Mouse (Mus musculus): Measurements from ENCODE around the gene Aldh2.

Gene Aldh2

DNA sequence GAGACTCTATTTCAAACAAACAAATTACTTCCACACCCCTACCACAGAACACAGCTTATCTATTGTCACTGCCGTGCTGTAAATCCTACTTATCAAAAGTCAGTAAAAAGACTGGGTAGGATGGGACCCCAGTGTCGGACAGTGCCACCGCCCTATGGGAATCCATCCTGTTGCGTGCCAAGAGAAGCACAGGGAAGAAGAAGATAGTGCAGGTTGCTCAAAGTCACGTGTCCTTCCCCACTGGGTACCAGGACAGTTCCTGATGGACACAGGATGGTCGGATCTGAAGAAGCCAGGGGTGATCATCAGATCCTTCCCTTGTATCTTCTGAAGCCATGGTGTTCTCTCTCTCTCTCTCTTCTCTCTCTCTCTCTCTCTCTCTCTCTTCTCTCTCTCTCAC, 2.1 kb upstream of the Aldh2 start:
- no peak for DNase-seq (ENCODE audit: low read depth)

- DNase-seq (ENCODE audit: low read depth): no peak
Observed at GRCm38 (mm10) chr5:121594714-121595313, 1.2 kb upstream of the Aldh2 start.

- DNase-seq (ENCODE audit: low read depth): no peak
Observed at GRCm38 (mm10) chr5:121592816-121593407, 712 bp downstream of the Aldh2 start.

- DNase-seq (ENCODE audit: low read depth): no peak
Observed at GRCm38 (mm10) chr5:121592064-121592815, 1.4 kb downstream of the Aldh2 start.

DNA sequence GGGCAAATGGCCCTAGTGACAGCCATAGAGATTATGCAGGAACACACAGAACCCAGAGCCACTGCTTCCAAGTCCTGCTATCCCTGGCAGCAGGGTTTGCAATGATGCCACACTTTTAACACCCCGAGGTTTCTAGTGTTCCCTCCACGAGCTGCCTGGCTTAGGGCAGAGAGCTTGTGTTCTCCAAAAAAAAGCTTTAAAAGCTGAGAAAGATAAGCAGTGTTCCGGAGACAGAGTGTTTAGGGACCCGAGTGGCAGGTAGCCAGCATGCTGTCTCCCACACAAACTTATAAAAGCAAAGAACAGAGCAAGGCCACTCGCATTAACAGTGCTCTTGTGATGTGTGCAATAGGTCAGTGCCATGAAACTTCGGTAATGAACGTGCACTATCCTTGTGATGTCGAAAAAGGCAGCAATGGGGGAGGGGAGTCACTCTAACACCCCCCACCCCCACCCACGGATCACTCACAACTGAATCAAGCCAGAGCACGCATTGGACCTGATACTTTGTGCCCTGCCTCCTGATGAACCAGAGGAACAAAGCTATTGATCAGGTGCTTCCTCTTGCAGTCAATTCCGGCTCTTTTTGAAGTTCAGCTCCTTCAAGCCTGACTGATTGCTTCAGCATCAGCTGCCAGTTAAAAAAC, 2.1 kb downstream of the Aldh2 start:
- DNase-seq (ENCODE audit: low read depth): no peak

GRCm38 (mm10) chr5:121589928-121590327, 3.7 kb downstream of the Aldh2 start:
- no peak for DNase-seq (ENCODE audit: low read depth)

DNA sequence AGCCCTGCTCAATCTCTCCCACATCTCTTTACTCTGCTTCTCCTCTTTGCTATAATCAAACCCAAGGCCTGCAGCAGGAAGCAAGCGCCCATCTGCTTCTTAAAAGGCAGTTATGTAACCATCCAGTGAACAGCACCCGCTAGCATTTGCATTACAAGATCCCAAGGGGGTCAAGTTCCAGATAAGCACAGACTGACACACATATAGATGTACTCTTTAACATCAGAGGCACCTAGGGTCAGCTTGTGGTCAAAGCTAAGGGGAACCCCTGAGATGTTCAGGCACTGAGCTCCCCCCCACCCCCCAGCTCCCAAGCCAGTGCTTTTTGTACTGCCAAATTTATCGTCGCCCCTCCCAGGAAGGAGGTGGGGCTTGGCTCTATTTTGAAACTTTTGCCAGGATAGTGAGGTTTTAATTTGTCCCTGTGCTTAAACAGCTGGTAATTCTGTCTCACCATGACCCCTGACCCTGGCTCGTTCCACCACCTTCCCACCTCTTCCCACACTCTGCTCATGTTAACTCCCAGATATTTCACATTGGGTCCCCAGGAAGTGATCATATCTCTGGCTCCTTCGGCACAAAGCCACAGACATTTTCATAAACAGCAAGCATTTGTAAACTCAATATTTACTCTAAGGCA, 7.1 kb downstream of the Aldh2 start:
- DNase-seq (ENCODE audit: low read depth): peak; percentile 41

GRCm38 (mm10) chr5:121585699-121586098, 7.9 kb downstream of the Aldh2 start:
- DNase-seq (ENCODE audit: low read depth): no peak

GRCm38 (mm10) chr5:121585005-121585404, 8.6 kb downstream of the Aldh2 start:
- no peak for DNase-seq (ENCODE audit: low read depth)

- no peak for DNase-seq (ENCODE audit: low read depth)
Observed at GRCm38 (mm10) chr5:121583765-121584501, 9.7 kb downstream of the Aldh2 start.

GRCm38 (mm10) chr5:121581945-121582344, 11.7 kb downstream of the Aldh2 start:
- DNase-seq (ENCODE audit: low read depth): no peak

- DNase-seq (ENCODE audit: low read depth): no peak
Observed at GRCm38 (mm10) chr5:121576927-121577488, 16.6 kb downstream of the Aldh2 start.

DNA sequence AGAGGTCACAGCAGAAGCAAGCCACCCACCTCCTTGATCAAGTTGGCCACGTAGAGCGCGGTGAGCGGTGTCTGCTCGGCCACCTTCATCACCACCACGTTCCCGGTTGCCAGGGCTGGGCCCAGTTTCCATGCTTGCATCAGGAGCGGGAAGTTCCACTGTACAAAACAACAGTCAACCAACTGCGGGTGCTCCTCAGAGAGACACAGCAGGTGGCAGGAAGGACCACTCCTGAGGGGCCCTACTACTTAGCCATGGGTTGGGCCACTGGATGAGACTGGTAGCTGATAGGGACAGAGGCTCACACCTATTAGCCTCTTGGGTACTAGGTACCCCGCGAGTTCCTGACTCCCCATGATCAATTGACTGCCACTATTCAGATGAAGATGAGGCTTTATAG, 17.8 kb downstream of the Aldh2 start:
- DNase-seq (ENCODE audit: low read depth): no peak

- no peak for DNase-seq (ENCODE audit: low read depth)
Observed at GRCm38 (mm10) chr5:121574145-121574544, 19.5 kb downstream of the Aldh2 start.

DNA sequence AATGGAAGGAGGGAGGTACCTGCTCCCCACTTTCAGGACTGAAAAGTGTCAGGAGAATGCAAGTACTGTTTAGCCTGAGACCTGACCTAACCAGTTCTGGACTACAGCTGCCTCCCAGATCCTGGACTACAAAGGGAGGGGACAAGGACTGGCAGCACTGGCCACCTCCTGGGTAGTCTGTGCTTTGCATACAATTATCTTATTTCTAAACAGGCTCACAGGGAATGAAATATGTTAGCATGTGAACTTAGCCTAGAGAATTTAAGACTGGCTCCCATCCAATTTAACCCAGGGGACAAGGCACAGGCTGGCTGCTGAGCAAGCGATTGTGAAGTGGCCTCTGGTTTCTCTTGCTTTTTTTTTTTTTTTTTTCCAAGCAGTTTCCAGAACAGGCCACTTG, 22.8 kb downstream of the Aldh2 start:
- no peak for DNase-seq (ENCODE audit: low read depth)

DNA sequence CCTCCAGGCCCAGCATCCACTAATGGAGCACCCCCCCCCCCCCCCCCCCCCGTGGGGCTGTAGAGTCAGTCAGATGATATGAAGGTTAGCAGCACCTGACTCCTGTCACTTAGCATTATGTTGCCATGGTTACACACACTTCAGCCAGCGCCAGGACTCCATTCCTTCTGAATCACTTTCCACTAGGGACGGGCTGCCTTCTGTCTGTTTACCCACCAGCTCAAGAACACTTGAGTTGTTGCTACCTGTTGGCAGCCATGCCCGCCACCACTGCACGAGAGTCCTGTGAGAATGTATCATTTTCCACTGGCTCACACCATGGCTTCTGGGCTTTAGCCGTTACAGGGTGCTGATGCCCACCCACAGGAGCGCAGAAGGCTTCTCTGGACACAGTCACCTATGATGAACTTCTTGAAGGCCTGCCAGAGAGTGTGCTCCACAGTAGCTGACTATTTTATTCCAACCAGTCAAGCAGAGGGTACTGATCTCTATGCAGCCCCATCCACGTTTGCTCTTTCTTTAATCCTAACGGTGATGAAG, 23.7 kb downstream of the Aldh2 start:
- no peak for DNase-seq (ENCODE audit: low read depth)

DNA sequence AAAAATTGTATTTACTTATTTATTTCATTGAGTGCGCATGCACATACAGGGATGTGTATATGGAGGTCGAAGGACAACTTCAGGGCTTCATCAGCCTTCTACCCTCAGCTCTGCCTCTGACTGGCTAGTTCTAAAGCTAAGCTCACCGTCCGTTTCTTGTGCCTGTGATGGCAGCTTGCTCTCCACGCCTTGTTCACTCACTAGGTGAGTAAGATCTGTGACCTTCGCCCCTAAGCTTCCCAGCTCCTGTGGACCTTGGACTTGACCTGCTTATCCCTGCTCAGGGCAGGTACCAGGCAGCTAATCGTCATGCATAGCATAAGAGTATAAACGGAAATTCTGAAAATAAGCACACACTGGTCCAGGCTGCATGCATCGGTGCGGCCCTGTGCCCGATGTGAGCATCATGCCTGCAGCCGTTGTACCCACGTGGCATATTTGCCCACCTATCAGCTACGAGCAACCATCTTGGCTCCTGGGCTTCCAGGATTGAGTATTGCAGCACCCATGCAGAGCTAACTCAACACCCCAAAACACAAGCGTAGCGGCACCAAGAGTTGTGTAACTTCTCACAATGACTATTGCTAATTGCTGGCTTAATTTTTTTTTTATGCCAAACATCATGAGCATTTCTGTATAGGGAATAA, 27.5 kb downstream of the Aldh2 start:
- DNase-seq (ENCODE audit: low read depth): no peak

DNA sequence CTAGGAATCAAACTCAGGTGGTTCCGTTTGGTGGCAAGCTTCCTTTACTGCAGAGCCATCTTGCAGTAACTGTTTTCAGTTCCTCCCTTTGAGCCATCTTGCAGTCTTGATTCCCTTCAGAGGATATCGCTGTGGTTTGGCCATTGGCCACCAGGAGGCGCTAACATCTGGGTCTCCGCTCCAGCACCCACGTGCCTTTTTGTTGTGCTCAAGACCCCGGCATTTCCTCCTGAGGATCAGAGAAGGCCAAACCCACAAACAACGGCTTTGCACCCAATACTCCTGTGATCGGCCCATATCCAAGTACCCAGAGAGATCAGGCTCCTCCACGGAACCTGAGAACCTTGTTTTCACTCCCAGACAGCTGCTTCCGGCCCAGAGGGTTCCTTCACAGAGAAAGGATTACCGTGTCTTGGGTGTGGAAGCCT, 29.1 kb downstream of the Aldh2 start:
- peak; percentile 91 for DNase-seq (ENCODE audit: low read depth)

DNA sequence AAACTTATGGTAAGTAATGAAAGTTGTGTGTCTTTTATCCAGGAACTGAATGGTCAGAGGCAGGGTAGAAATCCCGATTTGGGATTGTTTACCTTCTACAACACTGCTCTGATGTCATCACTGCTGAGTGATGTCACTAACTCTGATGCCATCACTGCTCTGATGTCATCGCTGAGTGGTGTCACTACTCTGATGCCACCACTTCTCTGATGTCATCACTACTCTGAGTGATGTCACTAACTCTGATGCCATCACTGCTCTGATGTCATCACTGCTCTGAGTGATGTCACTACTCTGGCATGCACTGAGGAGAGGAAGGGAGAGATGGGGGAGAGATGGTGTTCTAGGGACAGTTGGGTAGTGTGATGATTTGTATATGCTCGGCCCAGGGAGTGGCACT, 31.2 kb downstream of the Aldh2 start:
- peak; percentile 19 for DNase-seq (ENCODE audit: low read depth)

DNA sequence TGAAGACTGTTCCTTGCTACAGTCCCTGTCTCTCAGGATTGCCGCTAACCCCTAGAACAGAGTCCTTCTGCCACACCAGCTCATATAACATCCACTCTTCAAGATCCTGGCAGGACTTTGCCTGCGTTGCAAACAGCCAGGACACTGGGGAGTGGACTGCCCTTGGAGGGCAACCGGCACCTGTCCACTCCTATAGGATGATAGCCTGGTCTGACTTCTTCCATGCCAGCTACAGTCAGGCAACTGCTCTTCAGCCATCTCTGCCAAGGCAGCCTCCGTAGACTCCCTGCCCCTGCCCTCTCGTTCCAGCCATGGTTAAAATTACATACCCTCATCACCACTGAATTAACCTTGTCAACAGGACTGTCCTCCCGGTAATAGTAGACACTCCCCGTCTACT, 44.4 kb downstream of the Aldh2 start:
- no peak for DNase-seq (ENCODE audit: low read depth)

- no peak for DNase-seq (ENCODE audit: low read depth)
Observed at GRCm38 (mm10) chr5:121547084-121547483, 46.5 kb downstream of the Aldh2 start.
